Mouse (Mus musculus): ENCODE data around the gene Sp6.

DNA sequence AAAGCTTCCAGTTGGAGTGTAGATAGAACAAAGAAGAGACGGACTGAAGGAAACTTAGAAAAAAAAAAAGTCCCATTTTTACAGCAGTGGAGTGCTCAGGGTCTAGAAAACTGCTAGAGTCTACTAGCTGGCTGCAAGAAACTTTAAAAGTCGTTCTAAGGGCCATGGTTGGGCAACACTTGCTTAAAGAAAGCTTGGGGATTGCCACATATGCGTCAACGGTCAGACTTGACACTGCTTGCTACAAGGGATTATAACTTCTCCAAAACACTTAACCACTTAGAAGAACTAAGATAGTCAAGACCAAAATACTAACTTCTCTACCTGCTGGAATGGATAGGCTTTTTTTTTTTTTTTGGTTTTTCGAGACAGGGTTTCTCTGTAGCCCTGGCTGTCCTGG is 38.4 kb upstream of the Sp6 start:
- TF ChIP-seq CTCF (conservative IDR thresholded peaks at IDR 0.05 in 1 of 2, IDR thresholded peaks at IDR 0.05 in 1 of 2; ENCODE audit: low read depth in 2 of 2, low read length in 2 of 2) (no peak), POLR2A (IDR thresholded peaks at IDR 0.05; ENCODE audit: low read depth, low read length) (no peak), ELF1 (IDR thresholded peaks at IDR 0.05; ENCODE audit: low read depth, low read length) (no peak), ZKSCAN1 (IDR thresholded peaks at IDR 0.05; ENCODE audit: borderline replicate concordance, low read depth, low read length) (no peak), PAX5 (IDR thresholded peaks at IDR 0.05; ENCODE audit: low read length) (no peak)
